8 mouse cellular contexts compared by ENCODE assay signal in genomic region chr12:70109921-70110320, GRCm38 (mm10). TPM values are rescaled to one million over a fixed set of nuclear protein-coding genes. Genes with fewer than 3 reads are reported as not detected.
DNase-seq lines count a peak whose midpoint lies in the region; ATAC-seq and TF ChIP-seq lines count a peak whose summit lies in the region.

No protein-coding gene starts in this region.

- H3K4me2 ChIP-seq in forebrain, embryonic 11.5 days (ENCODE audit: low read depth, low read length, severe bottlenecking): 0 out of 2 replicates have a peak overlapping the region, but pooled peaks have one; percentile 98
- H3K4me2 ChIP-seq in midbrain, embryonic 12.5 days (replicated peaks): peak overlapping the region; percentile 92

- H3K4me3 ChIP-seq in E14TG2a.4 (replicated peaks; ENCODE audit: low read length): 0 out of 2 replicates have a peak overlapping the region, but pooled peaks have one; percentile 90
- H3K4me3 ChIP-seq in forebrain, embryonic 11.5 days (ENCODE audit: low read depth, low read length): no peak overlapping the region; the same call in 1 of the 2 replicates
- peak overlapping the region; percentile 82 for H3K4me3 ChIP-seq in midbrain, embryonic 12.5 days

- peaks cover 38% of the 10 kb centered on the region for H3K4me1 ChIP-seq in E14TG2a.4 (replicated peaks; ENCODE audit: low read depth, low read length)
- peaks cover 9% of the 10 kb centered on the region for H3K4me1 ChIP-seq in forebrain, embryonic 11.5 days (replicated peaks; ENCODE audit: control insufficient read depth, insufficient read depth, low read length)
- H3K4me1 ChIP-seq in midbrain, embryonic 12.5 days: peaks cover 52% of the 10 kb centered on the region

- no peak for ATAC-seq in forebrain, embryonic 11.5 days (replicated peaks; ENCODE audit: low FRiP score)
- no peak for ATAC-seq in midbrain, embryonic 12.5 days (ENCODE audit: low FRiP score, low read depth)

- DNase-seq in cerebellum, adult 11-12 months: peak; percentile 27
- DNase-seq in cerebellum, adult 11 months: no peak
- no peak for DNase-seq in forebrain, embryonic 11.5 days (ENCODE audit: low spot score)
- DNase-seq in kidney, postnatal 14 days: peak; percentile 40
- DNase-seq in spleen, postnatal 4 days (ENCODE audit: low spot score in 2 of 2): no peak
- no peak for DNase-seq in right cerebral cortex, adult 2 months (ENCODE audit: low spot score in 2 of 2)

- H3K9ac ChIP-seq in forebrain, embryonic 11.5 days (ENCODE audit: low read length): no peak overlapping the region
- peak overlapping the region; percentile 88; the same call in 1 of the 2 replicates for H3K9ac ChIP-seq in midbrain, embryonic 12.5 days (replicated peaks)

- H3K27ac ChIP-seq in forebrain, embryonic 11.5 days (ENCODE audit: low read depth, low read length): no peak overlapping the region
- H3K27ac ChIP-seq in midbrain, embryonic 12.5 days (replicated peaks): no peak overlapping the region

- no peaks in the 10 kb centered on the region for H3K36me3 ChIP-seq in E14TG2a.4 (ENCODE audit: insufficient read depth, low read length)
- H3K36me3 ChIP-seq in forebrain, embryonic 11.5 days (ENCODE audit: control insufficient read depth, insufficient read depth, low read length): no peaks in the 10 kb centered on the region
- H3K36me3 ChIP-seq in midbrain, embryonic 12.5 days: no peaks in the 10 kb centered on the region

- H3K9me3 ChIP-seq in E14TG2a.4 (ENCODE audit: low read length): no peaks in the 10 kb centered on the region
- no peaks in the 10 kb centered on the region for H3K9me3 ChIP-seq in forebrain, embryonic 11.5 days (ENCODE audit: control insufficient read depth, low read length)
- H3K9me3 ChIP-seq in midbrain, embryonic 12.5 days: no peaks in the 10 kb centered on the region

- peaks cover 76% of the 10 kb centered on the region for H3K27me3 ChIP-seq in E14TG2a.4 (ENCODE audit: insufficient read depth, low read length)
- peaks cover 17% of the 10 kb centered on the region; the same call in 1 of the 2 replicates for H3K27me3 ChIP-seq in forebrain, embryonic 11.5 days (ENCODE audit: control insufficient read depth, insufficient read depth, low read length)
- H3K27me3 ChIP-seq in midbrain, embryonic 12.5 days: peaks cover 38% of the 10 kb centered on the region

- no peak for TF ChIP-seq CTCF in E14TG2a.4 (conservative IDR thresholded peaks at IDR 0.05; ENCODE audit: low read length)

- 64% methylated on average over 6 of the region's 6 CpGs for WGBS in forebrain, embryonic 11.5 days
- 64% methylated on average over 6 of the region's 6 CpGs for WGBS in midbrain, embryonic 12.5 days

RNA-seq across cellular contexts. Expression of gene Nin, which starts 3.6 kb away (rescaled TPM):
- polyA plus RNA-seq in forebrain, embryonic 11.5 days (2014; fragmentation: Nextera tagmentation; extraction: Ambion mirVana): 13.0 and 13.3 TPM in 2 replicates
- polyA plus RNA-seq in midbrain, embryonic 12.5 days (2016; fragmentation: Nextera tagmentation; extraction: Ambion mirVana): 16.5 and 17.2 TPM in 2 replicates

RNA-seq across cellular contexts. Expression of gene Abhd12b, which starts 44.0 kb away (rescaled TPM):
- polyA plus RNA-seq in forebrain, embryonic 11.5 days (2014; fragmentation: Nextera tagmentation; extraction: Ambion mirVana): not detected in 2 replicates
- polyA plus RNA-seq in midbrain, embryonic 12.5 days (2016; fragmentation: Nextera tagmentation; extraction: Ambion mirVana): 0.25 TPM in 1 of 2 replicates, not detected in the other

Comparison
In these comparisons a context has a peak if more than half of its experiments do, and no peak if none do; other contexts are left out.
1. DNase-seq: peak in cerebellum, adult 11-12 months (single experiment) and kidney, postnatal 14 days (single experiment); none in cerebellum, adult 11 months (single experiment), forebrain, embryonic 11.5 days (single experiment), spleen, postnatal 4 days (0 of 2) and right cerebral cortex, adult 2 months (0 of 2).